Mouse (Mus musculus): Measurements from ENCODE around the gene Olfr1049. TPM values are rescaled to one million over a fixed set of nuclear protein-coding genes. Genes with fewer than 3 reads are reported as not detected.
"Not testable (repeated sequence)": the region's sequence is repeated elsewhere in the genome, so short reads cannot be mapped to it uniquely, and the experiment has no call there.

Olfr1049 gene
- not detected in 2 replicates for polyA plus RNA-seq (2015; fragmentation: Nextera tagmentation; extraction: Ambion mirVana)

- not testable (repeated sequence) for H3K4me3 ChIP-seq; ATAC-seq (replicated peaks); H3K4me2 ChIP-seq (replicated peaks)
Measured at GRCm38 (mm10) chr2:86258228-86258627, at the start of gene Olfr1049. TSS of gene Olfr1049 (minus strand) at chr2:86258328.

GRCm38 (mm10) chr2:86292155-86292554 lies 34.0 kb upstream of the Olfr1049 start, which contains the start of gene Olfr1052:
TSS of gene Olfr1052 (plus strand) at chr2:86292455.
- no peak within 1 kb of the TSS for H3K27ac ChIP-seq (replicated peaks)
- no peaks in the 10 kb centered on the region for H3K4me1 ChIP-seq
- H3K27me3 ChIP-seq = no peaks in the 10 kb centered on the region
- no peak within 1 kb of the TSS for H3K9ac ChIP-seq (replicated peaks)
- no peak within 1 kb of the TSS for H3K4me3 ChIP-seq
- H3K9me3 ChIP-seq = no peaks in the 10 kb centered on the region
- no peak for ATAC-seq (replicated peaks)
- H3K36me3 ChIP-seq = no peaks in the 10 kb centered on the region
- H3K4me2 ChIP-seq (replicated peaks) = no peak within 1 kb of the TSS

More at GRCm38 (mm10) chr2:86258228-86258627, at the start of gene Olfr1049:
- H3K9me3 ChIP-seq; H3K4me1 ChIP-seq; H3K27me3 ChIP-seq; H3K27ac ChIP-seq (replicated peaks); H3K9ac ChIP-seq (replicated peaks); H3K36me3 ChIP-seq: not testable (repeated sequence)

GRCm38 (mm10) chr2:86278988-86279387 lies 20.9 kb upstream of the Olfr1049 start, which contains the start of gene Olfr1051:
TSS of gene Olfr1051 (minus strand) at chr2:86279088.
- not testable (repeated sequence) for H3K27me3 ChIP-seq; H3K4me3 ChIP-seq; H3K36me3 ChIP-seq; ATAC-seq (replicated peaks); H3K9ac ChIP-seq (replicated peaks); H3K4me2 ChIP-seq (replicated peaks); H3K27ac ChIP-seq (replicated peaks); H3K4me1 ChIP-seq; H3K9me3 ChIP-seq

- no peaks in the 10 kb centered on the region for H3K4me1 ChIP-seq
- H3K4me2 ChIP-seq (replicated peaks) = no peak within 1 kb of the TSS
- no peaks in the 10 kb centered on the region for H3K36me3 ChIP-seq
- no peak within 1 kb of the TSS for H3K9ac ChIP-seq (replicated peaks)
- no peak within 1 kb of the TSS for H3K27ac ChIP-seq (replicated peaks)
- H3K9me3 ChIP-seq = no peaks in the 10 kb centered on the region
- no peak within 1 kb of the TSS for H3K4me3 ChIP-seq
- ATAC-seq (replicated peaks) = no peak
- H3K27me3 ChIP-seq = no peaks in the 10 kb centered on the region
Measured at GRCm38 (mm10) chr2:86240189-86240588, 17.9 kb downstream of the Olfr1049 start, which contains the start of gene Olfr1048. TSS of gene Olfr1048 (minus strand) at chr2:86240289.

- Histone ChIP-seq H3K27me3 (no peaks in the 10 kb centered on the region), H3K27ac (replicated peaks) (no peak within 1 kb of the TSS), H3K36me3 (no peaks in the 10 kb centered on the region), H3K9me3 (no peaks in the 10 kb centered on the region), H3K4me1 (no peaks in the 10 kb centered on the region), H3K4me2 (replicated peaks) (no peak within 1 kb of the TSS), H3K9ac (replicated peaks) (no peak within 1 kb of the TSS), H3K4me3 (no peak within 1 kb of the TSS)
- WGBS = 95% methylated on average over 1 of the region's 1 CpGs
- no peak for ATAC-seq (replicated peaks)
Measured at GRCm38 (mm10) chr2:86231301-86231700, 26.8 kb downstream of the Olfr1049 start, which contains the start of gene Olfr1047. TSS of gene Olfr1047 (minus strand) at chr2:86231401.

- 71% methylated on average over 2 of the region's 2 CpGs for WGBS
- Histone ChIP-seq H3K9ac (replicated peaks) (no peak within 1 kb of the TSS), H3K4me1 (no peaks in the 10 kb centered on the region), H3K27ac (replicated peaks) (no peak within 1 kb of the TSS), H3K9me3 (no peaks in the 10 kb centered on the region), H3K27me3 (no peaks in the 10 kb centered on the region), H3K4me3 (no peak within 1 kb of the TSS), H3K36me3 (no peaks in the 10 kb centered on the region), H3K4me2 (replicated peaks) (no peak within 1 kb of the TSS)
- no peak for ATAC-seq (replicated peaks)
Measured at GRCm38 (mm10) chr2:86219214-86219613, 38.9 kb downstream of the Olfr1049 start, which contains the start of gene Olfr1046. TSS of gene Olfr1046 (minus strand) at chr2:86219314.

Other genes with a start within 250 kb of the Olfr1049 start
- gene Olfr1033, start 237.7 kb downstream of the Olfr1049 start, polyA plus RNA-seq (2015; fragmentation: Nextera tagmentation; extraction: Ambion mirVana) = not detected in 2 replicates
- not detected in 2 replicates for gene Olfr1034, start 212.5 kb downstream of the Olfr1049 start, polyA plus RNA-seq (2015; fragmentation: Nextera tagmentation; extraction: Ambion mirVana)
- not detected in 2 replicates for gene Olfr1036, start 184.3 kb downstream of the Olfr1049 start, polyA plus RNA-seq (2015; fragmentation: Nextera tagmentation; extraction: Ambion mirVana)
- gene Olfr1037, start 170.9 kb downstream of the Olfr1049 start, polyA plus RNA-seq (2015; fragmentation: Nextera tagmentation; extraction: Ambion mirVana) = not detected in 2 replicates
- not detected in 2 replicates for gene Olfr1039, start 122.4 kb downstream of the Olfr1049 start, polyA plus RNA-seq (2015; fragmentation: Nextera tagmentation; extraction: Ambion mirVana)
- not detected in 2 replicates for gene Olfr1040, start 111.6 kb downstream of the Olfr1049 start, polyA plus RNA-seq (2015; fragmentation: Nextera tagmentation; extraction: Ambion mirVana)
- not detected in 2 replicates for gene Olfr1042, start 96.5 kb downstream of the Olfr1049 start, polyA plus RNA-seq (2015; fragmentation: Nextera tagmentation; extraction: Ambion mirVana)
- gene Olfr1043, start 90.8 kb downstream of the Olfr1049 start, polyA plus RNA-seq (2015; fragmentation: Nextera tagmentation; extraction: Ambion mirVana) = not detected in 2 replicates
- gene Olfr1044, start 80.5 kb downstream of the Olfr1049 start, polyA plus RNA-seq (2015; fragmentation: Nextera tagmentation; extraction: Ambion mirVana) = not detected in 2 replicates
- not detected in 2 replicates for gene Olfr52, start 72.6 kb downstream of the Olfr1049 start, polyA plus RNA-seq (2015; fragmentation: Nextera tagmentation; extraction: Ambion mirVana)
- not detected in 2 replicates for gene Olfr1045, start 55.3 kb downstream of the Olfr1049 start, polyA plus RNA-seq (2015; fragmentation: Nextera tagmentation; extraction: Ambion mirVana)
- not detected in 2 replicates for gene Olfr1046, start 39.0 kb downstream of the Olfr1049 start, polyA plus RNA-seq (2015; fragmentation: Nextera tagmentation; extraction: Ambion mirVana)
- not detected in 2 replicates for gene Olfr1047, start 26.9 kb downstream of the Olfr1049 start, polyA plus RNA-seq (2015; fragmentation: Nextera tagmentation; extraction: Ambion mirVana)
- not detected in 2 replicates for gene Olfr1048, start 18.0 kb downstream of the Olfr1049 start, polyA plus RNA-seq (2015; fragmentation: Nextera tagmentation; extraction: Ambion mirVana)
- not detected in 2 replicates for gene Olfr1051, start 20.8 kb upstream of the Olfr1049 start, polyA plus RNA-seq (2015; fragmentation: Nextera tagmentation; extraction: Ambion mirVana)
- gene Olfr1052, start 34.1 kb upstream of the Olfr1049 start, polyA plus RNA-seq (2015; fragmentation: Nextera tagmentation; extraction: Ambion mirVana) = not detected in 2 replicates
- gene Olfr1053, start 57.0 kb upstream of the Olfr1049 start, polyA plus RNA-seq (2015; fragmentation: Nextera tagmentation; extraction: Ambion mirVana) = not detected in 2 replicates
- not detected in 2 replicates for gene Olfr1054, start 77.1 kb upstream of the Olfr1049 start, polyA plus RNA-seq (2015; fragmentation: Nextera tagmentation; extraction: Ambion mirVana)
- gene Olfr1055, start 92.0 kb upstream of the Olfr1049 start, polyA plus RNA-seq (2015; fragmentation: Nextera tagmentation; extraction: Ambion mirVana) = not detected in 2 replicates
- gene Olfr1056, start 104.1 kb upstream of the Olfr1049 start, polyA plus RNA-seq (2015; fragmentation: Nextera tagmentation; extraction: Ambion mirVana) = not detected in 2 replicates
- not detected in 2 replicates for gene Olfr1057, start 120.1 kb upstream of the Olfr1049 start, polyA plus RNA-seq (2015; fragmentation: Nextera tagmentation; extraction: Ambion mirVana)
- not detected in 2 replicates for gene Olfr1058, start 130.2 kb upstream of the Olfr1049 start, polyA plus RNA-seq (2015; fragmentation: Nextera tagmentation; extraction: Ambion mirVana)
- not detected in 2 replicates for gene Olfr1061, start 155.7 kb upstream of the Olfr1049 start, polyA plus RNA-seq (2015; fragmentation: Nextera tagmentation; extraction: Ambion mirVana)
- not detected in 2 replicates for gene Olfr1062, start 168.4 kb upstream of the Olfr1049 start, polyA plus RNA-seq (2015; fragmentation: Nextera tagmentation; extraction: Ambion mirVana)
- gene Olfr1065, start 192.3 kb upstream of the Olfr1049 start, polyA plus RNA-seq (2015; fragmentation: Nextera tagmentation; extraction: Ambion mirVana) = not detected in 2 replicates
- gene Olfr1066, start 197.9 kb upstream of the Olfr1049 start, polyA plus RNA-seq (2015; fragmentation: Nextera tagmentation; extraction: Ambion mirVana) = not detected in 2 replicates
- not detected in 2 replicates for gene Olfr228, start 229.1 kb upstream of the Olfr1049 start, polyA plus RNA-seq (2015; fragmentation: Nextera tagmentation; extraction: Ambion mirVana)